Mouse (Mus musculus) adrenal gland (tissue): ENCODE results near the gene Olfr66.

Experiments used
- intact Hi-C: fragments of 180-260 bp; cut with DNase I; formaldehyde crosslinking; loops from one replicate; pipeline ENCODE4 v1.15.1; 2025
- long read RNA-seq, 2 experiments: library from polyadenylated mRNA; unstranded; transcript quantifications; one replicate each; pipeline ENCODE4 v2.0.0; 2020; ENCODE audit warnings: borderline replicate concordance in 1 of 2; ENCODE audit not compliant: insufficient replicate concordance in 1 of 2

Gene Olfr66
- long read RNA-seq, experiment 1: 0 reads
- long read RNA-seq, experiment 2: 0 reads

GRCm38 (mm10) chr7:103886152-103886551, at the start of gene Olfr66:
Gene Olfr66 (minus strand): TSS chr7:103886252.
- intact Hi-C loops: no loop called here

DNA sequence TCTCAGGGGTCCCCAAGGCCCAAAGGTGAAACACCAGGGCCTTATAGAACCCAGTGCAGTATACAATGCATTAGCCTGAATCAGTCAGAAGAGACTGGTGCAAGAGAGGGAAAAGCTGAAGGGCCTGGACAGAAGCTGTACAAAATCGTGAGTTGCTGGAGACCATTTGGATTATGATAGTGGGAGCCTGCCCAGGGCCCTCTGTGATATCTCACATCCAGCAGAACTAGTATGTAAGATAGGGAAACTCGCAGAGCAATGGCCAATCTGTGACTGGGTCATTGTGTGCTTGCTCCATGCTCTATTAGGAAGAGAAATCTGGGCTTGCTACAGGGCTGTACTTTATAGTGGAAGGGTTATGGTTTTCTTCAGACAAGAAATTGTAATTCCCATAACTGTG, 48.2 kb upstream of the Olfr66 start, which contains the start of gene Olfr632:
TSS of gene Olfr632 (plus strand) at position 84 of the 400 bp plus-strand sequence.
- intact Hi-C loops: no loop called here

DNA sequence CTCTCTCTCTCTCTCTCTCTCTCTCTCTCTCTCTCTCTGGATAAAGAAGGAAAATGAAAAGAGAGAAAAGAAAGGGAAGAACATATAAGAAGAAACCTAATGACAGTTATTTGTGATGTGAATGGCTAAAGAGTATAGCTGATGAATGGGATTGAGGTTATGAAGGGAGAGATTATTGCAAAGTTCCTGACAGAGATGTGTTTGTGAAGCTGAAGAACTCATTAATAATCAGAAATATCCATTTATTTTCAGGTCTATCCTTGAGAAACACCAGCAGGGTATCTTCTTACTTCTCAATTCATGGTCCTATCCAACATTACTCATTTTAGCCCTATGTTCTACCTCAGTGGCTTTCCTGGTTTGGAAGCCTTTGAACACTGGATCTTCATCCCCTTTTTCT, 42.5 kb upstream of the Olfr66 start, which contains the start of gene Olfr631:
TSS of gene Olfr631 (plus strand) at position 301 of the 400 bp plus-strand sequence.
- intact Hi-C loops: no loop called here

- intact Hi-C loops: no loop called here
Observed at GRCm38 (mm10) chr7:103915338-103915737, 29.3 kb upstream of the Olfr66 start.

DNA sequence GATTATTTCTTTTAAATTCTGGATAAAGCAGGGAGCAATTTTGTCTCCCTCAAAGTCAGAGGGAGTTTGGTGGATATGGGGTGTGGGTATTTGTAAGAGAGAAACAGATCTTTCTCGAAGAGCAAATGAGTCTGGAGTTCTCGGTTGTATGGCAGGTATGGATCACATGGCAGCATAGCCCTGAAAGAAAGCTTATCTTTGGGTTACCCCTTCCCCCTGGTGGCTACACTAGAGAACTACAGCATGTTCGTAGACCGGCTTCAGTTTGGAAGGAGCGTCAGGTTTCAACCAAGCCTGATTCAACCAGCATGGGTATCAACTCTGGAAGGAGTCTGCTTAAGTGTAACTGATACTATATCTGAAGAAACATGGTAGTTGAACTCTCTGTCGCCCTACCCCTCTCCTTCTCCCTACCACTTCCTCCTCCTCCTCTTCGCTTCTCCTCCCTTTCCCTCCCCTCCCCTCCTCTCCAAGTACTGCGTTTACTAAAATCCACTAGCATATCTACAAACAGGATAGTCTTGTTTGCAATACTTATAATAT, 27.0 kb upstream of the Olfr66 start:
- intact Hi-C loops: no loop called here

DNA sequence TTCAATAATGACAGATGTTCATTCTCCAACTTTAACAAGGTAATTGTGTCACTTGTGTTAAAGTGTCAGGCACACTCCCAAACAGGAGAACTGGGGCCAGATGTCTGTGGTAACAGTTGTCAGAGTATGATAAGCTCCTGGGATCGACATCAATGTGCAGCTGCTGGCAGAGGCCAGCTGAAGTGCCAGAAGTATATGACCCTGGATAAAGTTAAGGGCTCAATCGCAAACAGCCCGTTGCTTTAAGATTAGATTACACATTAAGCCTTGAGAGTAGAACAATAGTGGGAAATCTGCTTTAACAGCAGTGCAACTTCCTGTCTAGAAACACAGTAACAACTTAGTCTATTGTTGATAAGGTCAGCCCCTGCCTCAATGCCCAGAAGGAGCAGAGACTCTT, 24.0 kb upstream of the Olfr66 start:
- intact Hi-C loops: no loop called here

GRCm38 (mm10) chr7:103903187-103903586, 17.1 kb upstream of the Olfr66 start, which contains the start of gene Olfr65:
Gene Olfr65 (plus strand): TSS chr7:103903487.
- intact Hi-C loops: no loop called here

GRCm38 (mm10) chr7:103894385-103894784, 8.3 kb upstream of the Olfr66 start, which contains the start of gene Olfr64:
Gene Olfr64 (minus strand): TSS chr7:103894485.
- intact Hi-C loops: no loop called here

DNA sequence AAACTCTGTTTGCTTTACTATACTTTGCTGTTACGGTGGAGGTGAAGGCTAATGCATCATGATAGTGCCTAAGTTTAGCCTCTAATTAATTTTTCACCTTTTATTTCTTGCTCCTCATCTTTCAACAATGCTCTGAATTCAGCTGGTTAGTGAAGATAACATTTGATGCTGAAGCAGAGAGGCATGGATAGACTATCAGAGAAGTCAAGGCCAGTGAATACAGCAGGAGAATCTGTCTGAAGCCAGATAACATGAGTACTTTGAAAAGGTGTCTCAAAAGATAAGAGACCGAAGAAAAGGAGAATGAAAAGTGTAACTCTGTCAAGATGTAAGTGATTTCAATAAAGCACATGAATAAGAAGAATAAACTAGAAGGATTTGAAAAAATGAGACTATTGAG, 9.0 kb downstream of the Olfr66 start:
- intact Hi-C loops: no loop called here

GRCm38 (mm10) chr7:103874451-103874850, 11.6 kb downstream of the Olfr66 start:
- intact Hi-C loops: no loop called here

DNA sequence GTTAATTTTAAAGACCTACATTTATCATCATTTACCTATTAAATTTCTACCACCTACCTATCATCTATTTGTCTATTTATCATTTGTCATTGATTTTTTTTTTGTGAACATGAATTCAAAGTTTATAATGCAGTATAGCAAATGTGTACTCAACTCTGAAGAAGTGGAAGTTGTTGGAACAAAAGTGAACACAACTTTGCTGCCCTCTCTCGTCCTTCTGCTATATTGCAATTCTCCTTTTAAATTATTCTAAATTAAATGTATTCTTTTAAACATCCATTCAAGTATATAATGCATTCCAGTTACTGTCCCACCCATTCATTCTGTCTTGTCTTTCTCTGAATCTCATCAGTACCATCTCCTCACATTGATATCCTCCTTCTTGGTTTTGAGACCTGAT, 13.0 kb downstream of the Olfr66 start:
- intact Hi-C loops: no loop called here

DNA sequence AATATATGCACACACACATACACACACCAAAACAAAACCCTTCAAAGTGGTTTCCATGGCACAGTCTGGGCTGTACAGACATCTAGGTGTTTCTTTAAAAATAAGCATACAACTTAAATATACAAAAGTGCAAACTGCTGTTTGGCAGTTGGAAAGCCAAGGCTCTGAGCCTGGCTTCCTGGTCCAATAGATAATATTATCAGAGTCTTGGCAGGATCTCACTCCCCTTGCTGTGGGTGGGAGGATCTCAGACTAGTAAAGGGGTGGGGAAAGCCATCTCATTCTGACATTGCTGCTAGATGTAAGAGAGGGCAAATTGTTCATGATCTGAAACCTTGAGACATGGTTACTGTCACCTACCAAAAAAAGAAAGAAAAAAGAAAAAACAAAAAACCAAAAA, 15.4 kb downstream of the Olfr66 start:
- intact Hi-C loops: no loop called here

GRCm38 (mm10) chr7:103865716-103866115, 20.3 kb downstream of the Olfr66 start:
- intact Hi-C loops: no loop called here

DNA sequence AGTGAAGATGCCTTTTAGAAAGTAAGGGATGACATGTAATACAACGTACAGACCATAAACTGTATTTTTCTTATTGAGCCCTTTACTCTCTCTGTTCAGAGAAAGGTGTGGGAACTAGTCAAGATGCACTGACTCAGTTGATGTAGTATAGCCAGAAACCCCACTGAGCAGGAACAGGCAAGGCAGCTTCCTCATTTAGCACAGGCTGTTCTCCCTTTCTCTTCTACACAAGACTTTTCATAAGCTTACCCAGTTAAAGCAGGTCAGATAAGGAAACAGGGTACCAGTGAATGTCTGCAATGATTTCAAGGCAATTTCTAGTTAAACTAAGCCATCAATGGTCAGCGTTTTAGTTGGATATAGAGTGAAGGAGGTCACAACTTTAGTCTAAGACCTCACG, 24.5 kb downstream of the Olfr66 start:
- intact Hi-C loops: no loop called here

- intact Hi-C loops: no loop called here
Observed at GRCm38 (mm10) chr7:103860855-103861254, 25.2 kb downstream of the Olfr66 start.

DNA sequence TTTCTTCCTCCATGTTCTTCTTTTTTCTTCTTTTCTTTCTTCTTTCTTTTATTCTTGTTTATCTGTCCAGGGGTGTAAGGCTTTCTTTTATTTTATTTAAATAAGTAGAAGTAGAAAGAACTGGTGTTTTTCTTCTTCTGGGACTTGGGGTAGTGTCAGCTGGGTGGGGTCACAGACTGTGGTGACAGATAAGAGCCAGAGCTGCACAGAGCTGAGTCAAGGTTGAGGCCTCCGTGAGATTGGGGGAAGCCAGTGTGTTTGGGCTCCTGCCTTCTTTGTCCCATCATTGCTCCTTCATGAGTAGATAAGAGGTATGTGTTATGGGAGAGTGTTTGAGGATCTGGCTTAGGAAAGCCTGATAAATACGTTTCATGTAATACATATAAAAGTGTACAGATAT, 27.0 kb downstream of the Olfr66 start:
- intact Hi-C loops: no loop called here

DNA sequence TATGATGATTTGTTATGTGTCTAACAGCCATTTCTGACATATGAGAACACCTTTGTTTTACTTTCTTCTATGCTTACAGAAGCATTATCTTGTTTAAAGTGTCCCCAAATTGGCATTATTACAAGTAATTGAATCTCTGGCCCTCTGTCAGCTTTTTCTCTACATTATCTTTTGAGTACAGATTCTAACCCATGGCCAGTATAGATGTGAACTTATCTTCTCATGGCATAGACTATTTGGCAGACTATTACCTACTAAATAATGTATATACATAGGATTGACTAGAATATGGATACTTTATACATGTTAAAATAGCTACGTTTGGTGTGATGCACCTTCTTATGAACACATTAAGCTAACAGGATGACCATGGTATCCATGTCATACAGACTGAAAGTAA, 31.4 kb downstream of the Olfr66 start:
- intact Hi-C loops: no loop called here

DNA sequence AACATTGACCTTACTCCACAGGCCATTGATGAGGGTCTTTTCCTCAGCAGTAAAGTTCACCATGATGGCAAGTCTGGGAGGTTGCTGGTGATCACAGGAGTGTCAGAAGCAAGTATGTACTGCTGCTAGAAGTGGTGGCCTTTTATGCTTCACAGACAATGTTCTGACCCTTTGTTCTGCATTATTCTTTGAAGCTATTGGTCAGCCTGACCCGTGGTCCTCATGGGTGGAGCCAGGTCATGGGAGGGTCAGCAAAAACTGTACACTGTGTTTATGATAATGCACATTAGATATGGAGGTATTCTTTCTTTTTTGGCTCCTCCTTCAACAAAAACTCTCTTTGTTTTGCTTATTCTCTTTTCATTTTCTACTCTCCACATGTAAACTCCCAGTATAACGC, 33.0 kb downstream of the Olfr66 start, which contains the start of gene Hbb-y:
TSS of gene Hbb-y (minus strand) at position 127 of the 400 bp plus-strand sequence.
- intact Hi-C loops: no loop called here

- intact Hi-C loops: no loop called here
Observed at GRCm38 (mm10) chr7:103844525-103845325, 41.3 kb downstream of the Olfr66 start.

DNA sequence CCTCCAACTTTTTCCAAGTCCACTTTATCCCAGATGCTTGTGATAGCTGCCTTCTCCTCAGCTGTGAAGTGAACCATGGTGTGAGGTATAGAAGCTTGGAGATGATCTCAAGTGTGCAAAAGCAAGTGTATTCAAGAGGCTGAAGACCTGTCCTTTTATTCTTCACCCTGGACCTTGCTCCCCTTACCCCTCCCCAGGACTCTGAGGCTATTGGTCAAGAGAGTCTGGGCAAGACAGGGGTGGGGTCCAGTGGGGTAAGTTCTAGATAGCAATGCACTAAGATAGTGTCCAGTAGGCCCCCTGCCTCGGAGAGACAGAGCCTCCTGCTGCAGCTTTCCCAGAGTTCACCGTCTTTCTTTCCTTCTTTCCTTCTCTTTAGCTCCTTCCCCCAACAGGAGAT, 43.0 kb downstream of the Olfr66 start, which contains the start of gene Hbb-bh1:
TSS of gene Hbb-bh1 (minus strand) at position 131 of the 400 bp plus-strand sequence.
- intact Hi-C loops: no loop called here

DNA sequence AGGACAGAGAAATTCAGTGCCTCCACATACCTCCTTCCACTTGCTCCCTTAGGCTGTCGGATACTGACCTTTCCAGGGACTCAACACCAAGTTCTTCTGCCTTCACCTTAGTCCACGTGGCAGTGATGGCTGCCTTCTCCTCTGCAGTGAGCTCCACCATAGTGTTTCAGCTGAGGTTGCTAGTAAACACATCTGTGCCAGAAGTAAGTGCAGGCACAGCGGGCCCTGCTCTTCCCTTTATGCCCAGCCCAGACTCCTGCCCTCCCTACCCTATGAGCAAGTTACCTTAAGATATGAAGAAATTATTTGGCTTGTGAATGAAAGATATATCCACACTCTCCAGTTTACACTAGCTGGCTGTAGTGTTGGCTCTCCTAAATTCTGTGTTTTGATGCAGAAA, 45.8 kb downstream of the Olfr66 start, which contains the start of gene Hbb-bh2:
TSS of gene Hbb-bh2 (minus strand) at position 253 of the 400 bp plus-strand sequence.
- intact Hi-C loops: no loop called here
